Mouse (Mus musculus): ENCODE measurements around the gene Ttc39d. TPM values are rescaled to one million over a fixed set of nuclear protein-coding genes. Genes with fewer than 3 reads are reported as not detected.
A peak's percentile ranks its signal among the peaks of the same experiment; 100 is the strongest.

Gene Ttc39d
- polyA plus RNA-seq, 1 experiment from 2014 or later: not detected

GRCm38 (mm10) chr17:80168425-80169182 lies 38.7 kb upstream of the Ttc39d start:
- Histone ChIP-seq H3K27me3 (replicated peaks; ENCODE audit: control insufficient read depth, insufficient read depth, low read length) (no peaks in the 10 kb centered on the region), H3K9ac (ENCODE audit: low read depth, low read length) (no peak overlapping the region), H3K27ac (ENCODE audit: low read depth, low read length) (no peak overlapping the region), H3K36me3 (ENCODE audit: control insufficient read depth, insufficient read depth, low read length) (no peaks in the 10 kb centered on the region), H3K4me3 (ENCODE audit: low read depth, low read length) (no peak overlapping the region), H3K4me2 (peak overlapping the region; percentile 28), H3K4me1 (replicated peaks; ENCODE audit: control insufficient read depth, insufficient read depth, low read length) (no peaks in the 10 kb centered on the region; the same call in 1 of the 2 replicates), H3K9me3 (ENCODE audit: control insufficient read depth, low read length) (no peaks in the 10 kb centered on the region)
- 34% methylated on average over 16 of the region's 16 CpGs for WGBS
- DNase-seq (ENCODE audit: low spot score): no peak
- no peak for ATAC-seq (replicated peaks; ENCODE audit: low FRiP score)

DNA sequence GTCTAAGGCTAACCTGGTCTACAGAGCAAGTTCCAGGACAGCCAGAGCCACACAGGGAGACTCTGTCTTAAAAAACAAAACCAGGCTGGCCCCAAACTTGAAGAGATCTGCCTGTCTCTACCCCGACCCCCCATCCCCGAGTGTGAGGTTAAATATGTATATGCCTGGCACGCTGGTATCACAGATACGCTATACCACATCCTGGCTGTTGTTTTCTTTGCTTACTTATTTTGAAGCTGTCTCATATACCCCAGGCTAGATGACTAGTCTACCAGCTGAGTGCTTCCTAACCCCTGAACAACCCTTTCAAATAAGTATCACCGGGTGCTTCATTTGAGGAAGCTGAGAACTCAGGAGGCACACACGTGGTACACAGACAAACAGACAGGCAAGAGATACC lies 37.5 kb upstream of the Ttc39d start:
- ATAC-seq (replicated peaks; ENCODE audit: low FRiP score): no peak
- WGBS: 85% methylated on average over 6 of the region's 6 CpGs
- H3K27ac ChIP-seq (ENCODE audit: low read depth, low read length): no peak overlapping the region

GRCm38 (mm10) chr17:80170951-80171350 lies 36.3 kb upstream of the Ttc39d start:
- Histone ChIP-seq H3K4me1 (replicated peaks; ENCODE audit: control insufficient read depth, insufficient read depth, low read length) (no peaks in the 10 kb centered on the region; the same call in 1 of the 2 replicates), H3K9me3 (ENCODE audit: control insufficient read depth, low read length) (no peaks in the 10 kb centered on the region), H3K9ac (ENCODE audit: low read depth, low read length) (no peak overlapping the region), H3K27me3 (replicated peaks; ENCODE audit: control insufficient read depth, insufficient read depth, low read length) (no peaks in the 10 kb centered on the region), H3K27ac (ENCODE audit: low read depth, low read length) (no peak overlapping the region), H3K4me3 (ENCODE audit: low read depth, low read length) (no peak overlapping the region), H3K36me3 (ENCODE audit: control insufficient read depth, insufficient read depth, low read length) (no peaks in the 10 kb centered on the region), H3K4me2 (no peak overlapping the region)
- no peak for ATAC-seq (replicated peaks; ENCODE audit: low FRiP score)
- DNase-seq (ENCODE audit: low spot score): no peak
- WGBS: 86% methylated on average over 7 of the region's 7 CpGs

More for the DNA sequence above, 37.5 kb upstream of the Ttc39d start:
- Histone ChIP-seq H3K9ac (ENCODE audit: low read depth, low read length) (no peak overlapping the region), H3K36me3 (ENCODE audit: control insufficient read depth, insufficient read depth, low read length) (no peaks in the 10 kb centered on the region), H3K4me2 (no peak overlapping the region), H3K4me1 (replicated peaks; ENCODE audit: control insufficient read depth, insufficient read depth, low read length) (no peaks in the 10 kb centered on the region; the same call in 1 of the 2 replicates), H3K4me3 (ENCODE audit: low read depth, low read length) (no peak overlapping the region), H3K9me3 (ENCODE audit: control insufficient read depth, low read length) (no peaks in the 10 kb centered on the region), H3K27me3 (replicated peaks; ENCODE audit: control insufficient read depth, insufficient read depth, low read length) (no peaks in the 10 kb centered on the region)
- no peak for DNase-seq (ENCODE audit: low spot score)

- ATAC-seq (replicated peaks; ENCODE audit: low FRiP score): no peak
- Histone ChIP-seq H3K4me1 (replicated peaks; ENCODE audit: control insufficient read depth, insufficient read depth, low read length) (no peaks in the 10 kb centered on the region; the same call in 1 of the 2 replicates), H3K4me3 (ENCODE audit: low read depth, low read length) (no peak overlapping the region), H3K9ac (ENCODE audit: low read depth, low read length) (no peak overlapping the region), H3K4me2 (no peak overlapping the region), H3K27ac (ENCODE audit: low read depth, low read length) (no peak overlapping the region), H3K27me3 (replicated peaks; ENCODE audit: control insufficient read depth, insufficient read depth, low read length) (no peaks in the 10 kb centered on the region), H3K36me3 (ENCODE audit: control insufficient read depth, insufficient read depth, low read length) (no peaks in the 10 kb centered on the region), H3K9me3 (ENCODE audit: control insufficient read depth, low read length) (no peaks in the 10 kb centered on the region)
- DNase-seq (ENCODE audit: low spot score): no peak
- 82% methylated on average over 4 of the region's 4 CpGs for WGBS
These were observed 35.3 kb upstream of the Ttc39d start for GRCm38 (mm10) chr17:80171948-80172347.

- DNase-seq (ENCODE audit: low spot score) (no peak), ATAC-seq (replicated peaks; ENCODE audit: low FRiP score) (no peak)
- Histone ChIP-seq H3K27ac (ENCODE audit: low read depth, low read length) (no peak overlapping the region), H3K27me3 (replicated peaks; ENCODE audit: control insufficient read depth, insufficient read depth, low read length) (no peaks in the 10 kb centered on the region), H3K4me3 (ENCODE audit: low read depth, low read length) (no peak overlapping the region), H3K36me3 (ENCODE audit: control insufficient read depth, insufficient read depth, low read length) (no peaks in the 10 kb centered on the region), H3K9ac (ENCODE audit: low read depth, low read length) (no peak overlapping the region), H3K4me1 (replicated peaks; ENCODE audit: control insufficient read depth, insufficient read depth, low read length) (no peaks in the 10 kb centered on the region), H3K4me2 (no peak overlapping the region), H3K9me3 (ENCODE audit: control insufficient read depth, low read length) (no peaks in the 10 kb centered on the region)
- WGBS: 68% methylated on average over 5 of the region's 5 CpGs
These were observed 34.5 kb upstream of the Ttc39d start for GRCm38 (mm10) chr17:80172761-80173160.

DNA sequence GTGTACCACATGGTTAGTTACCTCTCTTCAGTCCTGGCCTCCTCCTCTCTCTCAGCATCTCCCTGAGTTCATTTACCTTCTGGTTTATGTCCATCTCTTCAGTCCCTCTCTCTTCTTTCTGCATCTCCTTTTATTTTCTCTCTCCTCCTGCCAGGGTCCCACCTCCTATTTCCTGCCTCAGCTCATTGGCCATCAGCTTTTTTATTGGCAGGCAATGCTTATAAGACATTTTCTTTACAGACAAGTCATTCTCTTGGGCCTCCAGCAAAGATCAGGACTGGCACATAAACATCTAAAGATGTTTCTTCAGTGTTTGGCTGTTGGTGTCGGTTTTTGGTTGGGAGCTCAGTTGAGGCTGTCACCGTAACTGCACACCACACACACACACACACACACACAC lies 33.6 kb upstream of the Ttc39d start:
- H3K4me1 ChIP-seq (replicated peaks; ENCODE audit: control insufficient read depth, insufficient read depth, low read length): no peaks in the 10 kb centered on the region
- H3K27me3 ChIP-seq (replicated peaks; ENCODE audit: control insufficient read depth, insufficient read depth, low read length): no peaks in the 10 kb centered on the region
- no peaks in the 10 kb centered on the region for H3K36me3 ChIP-seq (ENCODE audit: control insufficient read depth, insufficient read depth, low read length)
- no peak overlapping the region for H3K4me2 ChIP-seq
- DNase-seq (ENCODE audit: low spot score) (no peak), ATAC-seq (replicated peaks; ENCODE audit: low FRiP score) (no peak)
- 88% methylated on average over 2 of the region's 2 CpGs for WGBS
- no peak overlapping the region for H3K27ac ChIP-seq (ENCODE audit: low read depth, low read length)
- H3K9me3 ChIP-seq (ENCODE audit: control insufficient read depth, low read length): no peaks in the 10 kb centered on the region
- H3K4me3 ChIP-seq (ENCODE audit: low read depth, low read length): no peak overlapping the region
- no peak overlapping the region for H3K9ac ChIP-seq (ENCODE audit: low read depth, low read length)

- H3K27ac ChIP-seq (ENCODE audit: low read depth, low read length): no peak overlapping the region
- no peak overlapping the region for H3K9ac ChIP-seq (ENCODE audit: low read depth, low read length)
- no peaks in the 10 kb centered on the region for H3K27me3 ChIP-seq (replicated peaks; ENCODE audit: control insufficient read depth, insufficient read depth, low read length)
- 78% methylated on average over 3 of the region's 3 CpGs for WGBS
- H3K9me3 ChIP-seq (ENCODE audit: control insufficient read depth, low read length): no peaks in the 10 kb centered on the region
- H3K36me3 ChIP-seq (ENCODE audit: control insufficient read depth, insufficient read depth, low read length): no peaks in the 10 kb centered on the region
- no peak overlapping the region for H3K4me2 ChIP-seq
- no peak for DNase-seq (ENCODE audit: low spot score)
- no peaks in the 10 kb centered on the region for H3K4me1 ChIP-seq (replicated peaks; ENCODE audit: control insufficient read depth, insufficient read depth, low read length)
- no peak for ATAC-seq (replicated peaks; ENCODE audit: low FRiP score)
- no peak overlapping the region for H3K4me3 ChIP-seq (ENCODE audit: low read depth, low read length)
These were observed 33.1 kb upstream of the Ttc39d start for GRCm38 (mm10) chr17:80174146-80174545.

- H3K27me3 ChIP-seq (replicated peaks; ENCODE audit: control insufficient read depth, insufficient read depth, low read length): no peaks in the 10 kb centered on the region
- no peak for DNase-seq (ENCODE audit: low spot score)
- no peaks in the 10 kb centered on the region for H3K9me3 ChIP-seq (ENCODE audit: control insufficient read depth, low read length)
- H3K4me3 ChIP-seq (ENCODE audit: low read depth, low read length): no peak overlapping the region
- ATAC-seq (replicated peaks; ENCODE audit: low FRiP score): no peak
- H3K4me1 ChIP-seq (replicated peaks; ENCODE audit: control insufficient read depth, insufficient read depth, low read length): no peaks in the 10 kb centered on the region
- H3K4me2 ChIP-seq: no peak overlapping the region
- H3K36me3 ChIP-seq (ENCODE audit: control insufficient read depth, insufficient read depth, low read length): no peaks in the 10 kb centered on the region
- H3K27ac ChIP-seq (ENCODE audit: low read depth, low read length): no peak overlapping the region
- 62% methylated on average over 19 of the region's 19 CpGs for WGBS
- no peak overlapping the region for H3K9ac ChIP-seq (ENCODE audit: low read depth, low read length)
These were observed 32.4 kb upstream of the Ttc39d start for GRCm38 (mm10) chr17:80174699-80175385.

- Histone ChIP-seq H3K4me3 (ENCODE audit: low read depth, low read length) (no peak overlapping the region), H3K9me3 (ENCODE audit: control insufficient read depth, low read length) (no peaks in the 10 kb centered on the region), H3K9ac (ENCODE audit: low read depth, low read length) (no peak overlapping the region), H3K36me3 (ENCODE audit: control insufficient read depth, insufficient read depth, low read length) (no peaks in the 10 kb centered on the region), H3K27ac (ENCODE audit: low read depth, low read length) (no peak overlapping the region), H3K27me3 (replicated peaks; ENCODE audit: control insufficient read depth, insufficient read depth, low read length) (no peaks in the 10 kb centered on the region), H3K4me2 (no peak overlapping the region), H3K4me1 (replicated peaks; ENCODE audit: control insufficient read depth, insufficient read depth, low read length) (no peaks in the 10 kb centered on the region)
- WGBS: 63% methylated on average over 4 of the region's 4 CpGs
- no peak for ATAC-seq (replicated peaks; ENCODE audit: low FRiP score)
- DNase-seq (ENCODE audit: low spot score): no peak
These were observed 31.9 kb upstream of the Ttc39d start for GRCm38 (mm10) chr17:80175386-80175739.

Measured in liver, embryonic 11.5 days (tissue).